Mouse (Mus musculus) liver, embryonic 14.5 days (tissue): Measurements from ENCODE around the gene Hectd4.

Experiments used
- CTCF ChIP-seq: IDR thresholded peaks from 2 replicates; pipeline ENCODE4 v1.5.1; 2016; ENCODE audit warnings: antibody characterized with exemption, low read depth, control low read depth
- EP300 ChIP-seq: IDR thresholded peaks from 2 replicates; pipeline ENCODE4 v1.6.1; 2016; ENCODE audit warnings: antibody characterized with exemption, low read depth

- TF ChIP-seq CTCF (no peak), EP300 (no peak)
Observed at GRCm38 (mm10) chr5:121359229-121359628, 139.2 kb downstream of the Hectd4 start.
